Mouse (Mus musculus) ES-E14 (cell line): ENCODE results near the gene Hoxd13. TPM values are rescaled to one million over a fixed set of nuclear protein-coding genes. Genes with fewer than 3 reads are reported as not detected.

Source experiments
- DNase-seq: peaks from one replicate; pipeline ENCODE4 v3.0.0-alpha.2; 2013; ENCODE audit warnings: low read depth, low spot score
- H3K27ac ChIP-seq: 2 replicates; pipeline ENCODE4 v1.5.1; 2012; ENCODE audit warnings: low read depth, mild to moderate bottlenecking, low read length, moderate library complexity, mixed read lengths; ENCODE audit not compliant: poor library complexity, insufficient read depth, severe bottlenecking
- H3K36me3 ChIP-seq: 2 replicates; pipeline ENCODE4 v1.6.1; 2012; ENCODE audit warnings: mild to moderate bottlenecking, low read length, moderate library complexity, mixed read lengths; ENCODE audit not compliant: control insufficient read depth, poor library complexity, insufficient read depth, severe bottlenecking
- H3K4me1 ChIP-seq, 2 experiments: fragments of 150-350 bp in 1 of 2; sonication (generic) in 1 of 2; 2 replicates each; pipeline ENCODE4 v1.6.1; 2012; ENCODE audit warnings: low read length in 2 of 2, mild to moderate bottlenecking in 1 of 2, mixed read lengths in 1 of 2; ENCODE audit not compliant: control insufficient read depth in 2 of 2, insufficient read depth in 2 of 2, poor library complexity in 1 of 2
- H3K4me3 ChIP-seq, 2 experiments: fragments of 150-350 bp in 1 of 2; sonication (generic) in 1 of 2; 2 replicates each; pipeline ENCODE4 v1.5.1; 2012; ENCODE audit warnings: low read length in 2 of 2, low read depth in 1 of 2, mild to moderate bottlenecking in 1 of 2, mixed read lengths in 1 of 2; ENCODE audit not compliant: insufficient read depth in 1 of 2, poor library complexity in 1 of 2, severe bottlenecking in 1 of 2
- H3K9ac ChIP-seq: 2 replicates; pipeline ENCODE4 v1.6.1; 2012; ENCODE audit warnings: low read depth, mild to moderate bottlenecking, low read length, mixed read lengths; ENCODE audit not compliant: poor library complexity, insufficient read depth, severe bottlenecking
- H3K9me3 ChIP-seq: fragments of 150-350 bp; sonication (generic); 2 replicates; pipeline ENCODE4 v1.6.1; 2012; ENCODE audit warnings: low read depth, mild to moderate bottlenecking, low read length; ENCODE audit not compliant: control insufficient read depth, insufficient read depth
- CHD2 ChIP-seq: IDR thresholded peaks from 2 replicates; pipeline ENCODE4 v1.6.1; 2014; ENCODE audit warnings: mild to moderate bottlenecking, low read depth, low read length, inconsistent platforms
- HCFC1 ChIP-seq: IDR thresholded peaks from 2 replicates; pipeline ENCODE4 v1.6.1; 2012; ENCODE audit warnings: low read length, inconsistent platforms, borderline replicate concordance; ENCODE audit not compliant: insufficient read depth
- MAFK ChIP-seq: IDR thresholded peaks from 2 replicates; pipeline ENCODE4 v1.6.1; 2014; ENCODE audit warnings: mild to moderate bottlenecking, low read depth, low read length, inconsistent platforms; ENCODE audit not compliant: insufficient read depth
- ZC3H11A ChIP-seq: IDR thresholded peaks from 2 replicates; pipeline ENCODE4 v1.6.1; 2012; ENCODE audit warnings: low read depth, mild to moderate bottlenecking, inconsistent platforms, low read length, borderline replicate concordance
- ZNF384 ChIP-seq: IDR thresholded peaks from 2 replicates; pipeline ENCODE4 v1.6.1; 2012; ENCODE audit warnings: low read depth, low read length, inconsistent platforms
- in situ Hi-C, 2 experiments: fragments of 600-800 bp; cut with MboI; formaldehyde crosslinking; loops; one replicate each; pipeline ENCODE4 v1.15.1; 2025; ENCODE audit warnings: low sequenced_read_pairs in 2 of 2, inconsistent platforms in 1 of 2; ENCODE audit not compliant: unreplicated experiment in 2 of 2
- total RNA-seq: library from RNA; depleted of rRNA; stranded (reverse); fragments of 300-350 nt; gene quantifications from 2 replicates; pipeline ENCODE4 v1.2.3, GENCODE M21; 2012

The Hoxd13 gene
- total RNA-seq, 1 experiment: 0.98 TPM

DNA sequence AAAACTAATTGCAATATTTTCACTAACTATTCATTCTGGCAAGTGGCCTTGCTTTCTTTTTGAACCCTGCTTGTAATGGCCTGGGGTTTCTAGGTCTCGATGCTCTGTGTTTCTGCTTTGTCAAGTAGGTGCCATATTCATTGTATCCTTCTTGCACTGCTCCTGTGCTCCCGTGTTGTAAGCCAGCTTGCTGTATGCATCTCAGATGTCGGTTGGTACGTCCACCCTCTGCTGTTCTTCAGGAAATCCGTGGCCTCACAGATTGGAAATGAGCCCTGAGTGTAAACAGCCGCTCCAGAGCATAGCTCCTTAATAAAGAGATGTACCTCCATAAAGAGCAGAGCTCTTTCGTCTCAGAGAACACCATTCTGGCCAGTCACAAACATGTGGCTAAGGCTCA is 39.5 kb downstream of the Hoxd13 start:
- TF ChIP-seq MAFK (no peak), ZC3H11A (no peak), CHD2 (no peak), ZNF384 (no peak), HCFC1 (no peak)
- Histone ChIP-seq H3K36me3 (no peaks in the 10 kb centered on the region), H3K4me1 (peaks cover 0 to 7% of the 10 kb centered on the region in 2 experiments; a peak in 1 of 4 replicates), H3K27ac (no peak overlapping the region), H3K9ac (no peak overlapping the region), H3K4me3 (no peak overlapping the region), H3K9me3 (no peaks in the 10 kb centered on the region)
- in situ Hi-C loops: loop anchor here (25.0 kb wide), 2 partner anchors 605 to 880 kb away; no protein-coding TSS in a partner anchor
- no peak for DNase-seq

DNA sequence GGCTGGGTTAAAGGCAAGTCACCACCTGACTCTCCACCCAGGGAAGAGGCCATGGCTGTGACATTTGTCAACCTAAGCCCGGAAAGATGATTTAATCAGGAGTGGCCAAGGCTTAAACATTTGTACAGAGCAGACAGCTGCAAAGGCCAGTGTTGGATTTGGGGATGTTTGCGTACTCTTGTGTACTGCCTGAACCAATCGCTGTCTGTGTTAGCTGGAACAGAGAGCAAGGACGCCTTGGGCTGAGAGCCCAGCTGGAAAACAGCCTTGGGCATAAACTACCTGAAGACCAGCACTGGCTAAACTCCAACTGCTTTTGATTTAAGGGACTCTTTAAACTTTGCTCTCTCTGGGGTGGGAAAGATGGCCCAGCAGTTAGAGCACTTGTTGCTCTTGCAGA is 40.6 kb downstream of the Hoxd13 start:
- no peaks in the 10 kb centered on the region for H3K9me3 ChIP-seq
- H3K4me1 ChIP-seq: peaks cover 0 to 7% of the 10 kb centered on the region in 2 experiments; a peak in 1 of 4 replicates
- no peak for TF ChIP-seq ZC3H11A
- TF ChIP-seq MAFK: no peak
- no peak for TF ChIP-seq HCFC1
- TF ChIP-seq CHD2: no peak
- no peak for TF ChIP-seq ZNF384
- in situ Hi-C loops: loop anchor here (25.0 kb wide), 2 partner anchors 604 to 879 kb away; no protein-coding TSS in a partner anchor
- DNase-seq: no peak
- no peak overlapping the region for H3K4me3 ChIP-seq
- H3K36me3 ChIP-seq: no peaks in the 10 kb centered on the region
- H3K9ac ChIP-seq: no peak overlapping the region
- H3K27ac ChIP-seq: no peak overlapping the region

DNA sequence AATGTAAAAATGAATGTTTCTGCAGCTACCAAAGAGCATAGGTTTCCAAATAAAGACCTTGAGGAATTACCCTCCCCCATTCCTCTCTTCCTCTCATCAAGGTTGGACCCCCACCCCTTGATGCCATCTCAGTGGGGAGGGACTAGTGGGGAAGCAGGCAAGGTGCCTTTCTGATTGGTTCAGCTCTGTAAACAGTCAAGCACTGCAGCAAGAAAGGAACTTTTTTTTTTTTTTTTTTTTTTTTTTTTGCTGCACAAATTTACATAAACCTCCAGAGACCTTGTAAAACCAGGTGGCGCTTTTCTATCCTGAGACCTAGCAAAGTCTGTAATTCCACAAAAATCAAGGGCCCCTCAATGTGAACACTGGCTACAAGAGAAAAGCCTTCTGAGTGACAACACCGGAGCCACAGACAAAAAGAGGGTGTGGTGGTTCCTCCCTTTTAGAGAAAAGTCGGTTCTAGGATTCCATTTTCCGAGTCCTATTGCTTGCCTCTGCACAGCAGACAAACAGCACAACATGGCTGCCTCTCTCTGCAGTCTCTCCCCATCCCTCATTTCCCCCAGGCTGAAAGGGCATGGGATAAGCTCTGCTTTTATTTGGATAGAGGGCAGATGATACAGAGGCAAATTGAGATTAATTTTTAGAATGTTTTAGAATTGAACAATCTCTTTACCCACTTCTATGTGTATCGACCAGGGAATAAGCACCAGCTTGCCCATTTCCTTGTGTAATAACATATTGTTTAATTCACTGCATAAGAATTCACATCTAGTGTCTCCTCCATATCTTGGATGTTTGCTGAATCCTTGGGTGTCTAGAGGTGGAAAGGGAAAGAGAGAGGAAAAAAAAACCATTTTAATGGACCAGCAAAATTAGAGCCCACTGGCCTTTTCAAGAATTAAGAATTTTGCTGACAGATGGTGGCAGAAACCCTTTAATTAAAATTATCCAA is 41.6 kb downstream of the Hoxd13 start:
- DNase-seq: no peak
- Histone ChIP-seq H3K27ac (no peak overlapping the region), H3K9ac (no peak overlapping the region), H3K9me3 (no peaks in the 10 kb centered on the region), H3K4me1 (peaks cover 0 to 4% of the 10 kb centered on the region in 2 experiments; a peak in 1 of 4 replicates), H3K36me3 (no peaks in the 10 kb centered on the region), H3K4me3 (no peak overlapping the region)
- in situ Hi-C loops: loop anchor here (10.0 to 25.0 kb wide), 4 partner anchors 345 to 878 kb away; no protein-coding TSS in a partner anchor
- no peak for TF ChIP-seq ZC3H11A
- TF ChIP-seq ZNF384: peak; percentile 73

DNA sequence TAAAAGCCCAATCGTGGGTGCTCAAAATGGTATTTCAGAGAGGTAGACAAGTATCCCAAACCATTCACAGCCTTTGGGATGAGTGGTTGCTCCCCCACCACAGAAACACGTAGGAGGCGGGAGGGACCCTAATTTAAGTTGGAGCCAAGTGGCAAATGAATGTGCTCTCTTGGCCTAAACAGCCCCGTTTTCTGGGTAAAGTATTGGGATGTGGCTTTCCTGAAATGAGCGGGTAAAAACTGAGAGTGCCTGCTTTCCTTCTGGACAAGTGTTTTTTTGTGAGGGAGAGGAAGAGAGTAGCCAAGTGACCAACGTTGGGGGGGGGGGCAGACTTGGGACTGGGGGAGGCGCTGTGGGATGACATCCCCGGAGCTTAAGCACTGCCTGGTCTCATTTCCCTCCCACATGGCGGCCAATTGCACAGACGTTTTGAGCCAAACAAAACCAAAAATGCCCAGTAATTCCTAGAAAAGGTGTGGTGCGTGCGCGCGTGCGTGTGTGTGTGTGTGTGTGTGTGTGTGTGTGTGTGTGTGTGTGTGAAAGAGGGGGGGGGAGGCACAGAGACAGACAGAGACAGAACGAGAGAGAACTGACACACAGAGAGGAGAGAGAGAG is 42.9 kb downstream of the Hoxd13 start:
- no peak for TF ChIP-seq MAFK
- TF ChIP-seq CHD2: no peak
- TF ChIP-seq ZNF384: no peak
- no peak for TF ChIP-seq HCFC1
- no peak for TF ChIP-seq ZC3H11A
- Histone ChIP-seq H3K4me3 (no peak overlapping the region), H3K27ac (no peak overlapping the region), H3K36me3 (no peaks in the 10 kb centered on the region), H3K4me1 (peaks cover 0 to 2% of the 10 kb centered on the region in 2 experiments; a peak in 1 of 4 replicates), H3K9ac (no peak overlapping the region), H3K9me3 (no peaks in the 10 kb centered on the region)
- no peak for DNase-seq
- in situ Hi-C loops: loop anchor here (10.0 to 25.0 kb wide), 4 partner anchors 344 to 876 kb away; no protein-coding TSS in a partner anchor
